Mouse (Mus musculus) heart, embryonic 12.5 days (tissue): ENCODE measurements around the gene Rps11. TPM values are rescaled to one million over a fixed set of nuclear protein-coding genes. Genes with fewer than 3 reads are reported as not detected.
A peak's percentile ranks its signal among the peaks of the same experiment; 100 is the strongest.
"Not testable (repeated sequence)": the region's sequence is repeated elsewhere in the genome, so short reads cannot be mapped to it uniquely, and the experiment has no call there.

ENCODE experiments used
- ATAC-seq: fragments of 200-750 bp; cut with Nextera tagmentation; 2 replicates; pipeline ENCODE4 v1.8.0; 2017; ENCODE audit warnings: moderate TSS enrichment, moderate library complexity; ENCODE audit not compliant: insufficient number of reproducible peaks, low FRiP score
- H3K27ac ChIP-seq: fragments of 300-500 bp; sonication (generic); 2 replicates; pipeline ENCODE4 v1.5.1; 2016; ENCODE audit warnings: mild to moderate bottlenecking, moderate library complexity; ENCODE audit not compliant: poor library complexity, severe bottlenecking
- H3K27me3 ChIP-seq: fragments of 300-500 bp; sonication (generic); replicated peaks from 2 replicates; pipeline ENCODE4 v1.6.1; 2016; ENCODE audit warnings: mild to moderate bottlenecking, moderate library complexity
- H3K36me3 ChIP-seq: fragments of 300-500 bp; sonication (generic); 2 replicates; pipeline ENCODE4 v1.6.1; 2016; ENCODE audit warnings: mild to moderate bottlenecking, moderate library complexity
- H3K4me1 ChIP-seq: fragments of 300-500 bp; sonication (generic); replicated peaks from 2 replicates; pipeline ENCODE4 v1.6.1; 2016; ENCODE audit warnings: mild to moderate bottlenecking
- H3K4me2 ChIP-seq: fragments of 300-500 bp; sonication (generic); 2 replicates; pipeline ENCODE4 v1.6.1; 2016; ENCODE audit warnings: mild to moderate bottlenecking, moderate library complexity
- H3K4me3 ChIP-seq: fragments of 300-500 bp; sonication (generic); 2 replicates; pipeline ENCODE4 v1.5.1; 2016; ENCODE audit warnings: mild to moderate bottlenecking
- H3K9ac ChIP-seq: fragments of 300-500 bp; sonication (generic); 2 replicates; pipeline ENCODE4 v1.6.1; 2016; ENCODE audit warnings: mild to moderate bottlenecking, moderate library complexity
- H3K9me3 ChIP-seq: fragments of 300-500 bp; sonication (generic); replicated peaks from 2 replicates; pipeline ENCODE4 v1.6.1; 2016; ENCODE audit warnings: mild to moderate bottlenecking, moderate library complexity
- WGBS: fragments of 180-500 bp; shearing (Covaris S2); methylation state at CpG from one replicate; pipeline ENCODE4 v1.1.7; 2016; 5-methylcytosine and 5-hydroxymethylcytosine counted together
- polyA plus RNA-seq: library from polyadenylated mRNA; unstranded; fragments of >200 nt; fragmentation: Nextera tagmentation; extraction: Ambion mirVana; gene quantifications from 2 replicates; pipeline ENCODE4 v1.2.1, GENCODE M21; 2016

The Rps11 gene
- polyA plus RNA-seq, 1 experiment from 2014 or later: 1,022 TPM

DNA sequence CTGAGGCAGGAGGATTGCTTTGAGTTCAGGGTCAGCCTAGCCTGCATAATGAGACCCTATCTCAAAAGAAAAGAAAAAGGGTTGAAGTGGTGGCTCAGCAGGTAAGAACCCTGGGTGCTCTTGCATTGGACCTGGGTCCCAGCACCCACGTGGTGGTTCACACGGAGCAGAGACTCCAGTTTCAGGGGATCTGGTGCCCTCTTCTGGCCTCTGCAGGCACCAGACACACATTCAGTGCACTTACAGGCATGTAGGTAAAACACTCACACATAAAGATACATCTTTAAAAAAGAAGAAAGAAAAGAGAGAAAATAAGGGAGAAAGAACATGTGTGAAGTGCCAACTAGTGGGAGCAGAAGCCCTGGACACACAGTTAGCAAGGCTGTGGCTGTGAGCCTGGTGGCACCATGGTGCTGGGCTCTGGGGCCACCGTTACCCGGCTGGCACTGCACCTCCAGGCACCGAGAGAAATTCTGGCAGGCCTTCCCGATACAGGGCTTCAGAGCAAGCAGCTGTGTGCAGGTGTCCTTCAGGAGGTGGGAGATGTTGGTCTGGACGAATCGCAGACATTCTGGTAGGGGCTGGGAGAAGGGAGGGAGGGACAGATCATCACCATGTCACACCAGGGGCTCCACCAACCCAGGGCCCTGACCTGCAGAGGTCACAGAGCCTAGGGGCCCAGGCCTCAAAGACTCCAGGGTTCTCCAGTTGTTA lies 9.4 kb upstream of the Rps11 start:
- H3K4me3 ChIP-seq: no peak overlapping the region
- no peak overlapping the region for H3K27ac ChIP-seq
- H3K4me2 ChIP-seq: 0 out of 2 replicates have a peak overlapping the region, but pooled peaks have one; percentile 6
- no peak overlapping the region for H3K9ac ChIP-seq
- peaks cover 36% of the 10 kb centered on the region for H3K4me1 ChIP-seq
- 84% methylated on average over 8 of the region's 8 CpGs for WGBS
- peaks cover 3% of the 10 kb centered on the region for H3K9me3 ChIP-seq
- H3K27me3 ChIP-seq: 0 out of 2 replicates have a peak, but pooled peaks cover 8% of the 10 kb centered on the region
- no peak for ATAC-seq
- H3K36me3 ChIP-seq: no peaks in the 10 kb centered on the region

DNA sequence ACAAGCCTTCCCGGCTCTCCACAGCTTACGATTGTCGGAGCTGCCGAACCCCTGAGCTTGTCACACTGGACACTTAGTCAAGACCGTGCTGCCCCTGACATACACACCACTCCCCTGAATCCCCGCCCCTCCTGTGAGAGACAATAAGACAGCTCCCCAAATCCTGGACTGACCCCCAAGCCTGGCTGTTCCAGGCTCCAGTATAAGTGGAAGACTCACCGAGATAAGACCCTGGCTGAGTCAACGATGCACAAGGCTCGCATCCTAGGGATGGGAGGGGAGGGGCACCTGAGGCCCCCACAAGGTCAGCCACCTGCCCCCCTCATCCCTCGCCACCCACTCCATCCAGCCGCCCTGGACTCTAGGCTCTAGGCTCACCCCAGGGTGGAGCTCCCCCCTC lies 7.6 kb upstream of the Rps11 start:
- Histone ChIP-seq H3K9me3 (peaks cover 3% of the 10 kb centered on the region), H3K9ac (peak overlapping the region; percentile 46), H3K36me3 (peaks cover 7% of the 10 kb centered on the region), H3K4me3 (no peak overlapping the region), H3K4me2 (no peak overlapping the region), H3K27me3 (0 out of 2 replicates have a peak, but pooled peaks cover 4% of the 10 kb centered on the region), H3K27ac (no peak overlapping the region), H3K4me1 (peaks cover 30% of the 10 kb centered on the region)
- no peak for ATAC-seq
- WGBS: 59% methylated on average over 11 of the region's 11 CpGs

DNA sequence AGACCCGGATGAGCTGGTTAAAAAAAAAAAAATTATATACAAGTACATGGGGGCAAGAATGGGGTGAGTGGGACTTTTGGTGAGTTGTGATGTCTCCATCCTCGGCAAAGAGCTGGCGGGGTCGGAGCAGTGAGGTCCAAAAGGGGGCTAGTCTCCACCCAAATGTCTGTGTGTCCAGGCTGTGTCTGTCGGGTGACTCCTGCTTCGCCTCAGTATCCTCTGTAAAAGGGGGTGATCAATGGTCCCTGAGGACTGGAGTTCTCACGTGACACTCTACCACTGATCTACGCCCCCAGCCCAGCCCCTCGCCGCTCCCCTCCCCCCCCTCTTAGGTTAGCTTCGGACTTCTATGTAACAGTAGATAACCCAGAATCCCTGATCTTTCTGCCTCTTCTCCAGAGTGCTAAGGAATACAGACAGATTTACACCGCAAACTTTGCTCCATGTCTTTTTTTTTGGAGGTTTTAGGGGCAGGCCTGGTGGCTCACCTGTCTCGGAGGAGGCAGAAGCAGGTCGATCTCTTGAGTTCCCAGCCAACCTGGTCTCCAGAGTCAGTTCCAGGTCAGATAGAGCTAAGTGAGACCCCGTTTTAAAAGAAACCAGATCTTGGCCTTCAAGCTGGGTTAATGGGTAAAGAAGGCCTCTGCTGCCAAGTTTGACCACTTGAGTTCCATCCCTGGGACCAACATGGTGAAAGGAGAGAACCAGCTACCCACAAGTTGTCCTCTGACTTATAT lies 5.7 kb upstream of the Rps11 start:
- Histone ChIP-seq H3K4me2 (peak overlapping the region; percentile 75), H3K27ac (peak overlapping the region; percentile 78; the same call in 1 of the 2 replicates), H3K27me3 (no peaks in the 10 kb centered on the region), H3K9ac (peak overlapping the region; percentile 68; the same call in 1 of the 2 replicates), H3K4me3 (peak overlapping the region; percentile 59), H3K4me1 (peaks cover 36% of the 10 kb centered on the region), H3K36me3 (peaks cover 26% of the 10 kb centered on the region), H3K9me3 (peaks cover 3% of the 10 kb centered on the region)
- WGBS: 52% methylated on average over 15 of the region's 15 CpGs
- ATAC-seq: no peak

DNA sequence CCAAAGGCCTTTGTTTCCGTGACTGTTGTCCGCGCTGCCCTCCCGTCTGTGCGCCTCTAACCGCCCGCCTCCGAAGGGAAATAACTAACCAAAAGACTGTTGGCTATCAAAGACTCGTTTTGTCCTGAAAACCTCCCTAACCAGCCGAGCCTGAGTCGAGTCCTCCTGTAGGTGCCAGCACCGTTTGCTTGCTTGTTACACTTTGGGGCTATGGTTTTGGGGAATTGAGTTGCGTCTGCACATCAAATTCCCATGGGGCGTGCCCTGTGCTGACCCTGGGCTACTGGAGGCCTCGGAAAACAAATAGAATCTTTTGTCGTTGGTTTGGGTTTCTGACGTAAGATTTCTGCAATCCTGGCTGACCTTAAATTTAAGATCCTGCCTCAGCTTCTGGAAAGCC lies 5.1 kb upstream of the Rps11 start:
- Histone ChIP-seq H3K27ac (peak overlapping the region; percentile 78), H3K4me3 (peak overlapping the region; percentile 59), H3K27me3 (no peaks in the 10 kb centered on the region), H3K9ac (peak overlapping the region; percentile 68), H3K4me1 (peaks cover 35% of the 10 kb centered on the region), H3K4me2 (peak overlapping the region; percentile 75), H3K36me3 (peaks cover 26% of the 10 kb centered on the region), H3K9me3 (peaks cover 3% of the 10 kb centered on the region)
- ATAC-seq: peak; percentile 4
- WGBS: under 1% methylated on average over 17 of the region's 17 CpGs

DNA sequence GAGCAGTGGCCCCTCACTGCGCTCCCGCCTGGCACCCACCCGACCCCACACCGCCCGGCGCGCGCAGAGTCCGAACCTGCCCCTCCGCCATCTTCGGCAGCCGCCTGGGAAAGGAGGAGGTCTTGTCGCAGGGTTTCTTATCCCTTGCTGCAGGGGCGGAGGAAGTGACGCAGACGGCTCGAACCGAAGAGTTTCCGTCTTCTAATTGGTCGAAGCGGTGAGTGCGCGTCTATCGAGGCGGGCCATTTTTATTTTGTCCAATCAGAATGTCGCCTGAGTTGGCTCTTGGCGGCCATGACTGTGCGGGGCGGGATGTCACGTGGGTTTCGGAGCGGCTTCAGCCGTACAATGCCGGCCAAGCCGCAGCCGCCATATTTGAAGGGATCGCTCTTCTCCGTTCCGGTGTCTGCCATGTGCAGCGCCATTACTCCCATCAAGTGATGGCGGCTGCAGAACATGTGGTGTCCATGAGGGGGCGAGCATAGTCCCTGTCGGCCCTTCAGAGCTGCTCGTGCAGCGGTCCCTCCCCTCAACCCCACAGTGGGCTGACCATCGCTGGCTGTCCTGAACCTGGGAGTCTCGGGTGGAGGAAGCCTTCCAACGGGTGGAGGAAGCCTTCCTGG lies 4.5 kb upstream of the Rps11 start, which contains the start of gene Rpl13a:
Gene Rpl13a (minus strand): TSS at position 138 of the 623 bp plus-strand sequence.
- peaks cover 34% of the 10 kb centered on the region for H3K4me1 ChIP-seq
- H3K27me3 ChIP-seq: no peaks in the 10 kb centered on the region
- peak; percentile 91 for ATAC-seq
- peaks cover 26% of the 10 kb centered on the region for H3K36me3 ChIP-seq
- H3K4me3 ChIP-seq: peak within 1 kb of the TSS; percentile 89
- H3K9me3 ChIP-seq: peaks cover 3% of the 10 kb centered on the region
- peak within 1 kb of the TSS; percentile 99 for H3K9ac ChIP-seq
- WGBS: under 1% methylated on average over 48 of the region's 48 CpGs
- H3K4me2 ChIP-seq: peak within 1 kb of the TSS; percentile 91
- H3K27ac ChIP-seq: peak within 1 kb of the TSS; percentile 90

DNA sequence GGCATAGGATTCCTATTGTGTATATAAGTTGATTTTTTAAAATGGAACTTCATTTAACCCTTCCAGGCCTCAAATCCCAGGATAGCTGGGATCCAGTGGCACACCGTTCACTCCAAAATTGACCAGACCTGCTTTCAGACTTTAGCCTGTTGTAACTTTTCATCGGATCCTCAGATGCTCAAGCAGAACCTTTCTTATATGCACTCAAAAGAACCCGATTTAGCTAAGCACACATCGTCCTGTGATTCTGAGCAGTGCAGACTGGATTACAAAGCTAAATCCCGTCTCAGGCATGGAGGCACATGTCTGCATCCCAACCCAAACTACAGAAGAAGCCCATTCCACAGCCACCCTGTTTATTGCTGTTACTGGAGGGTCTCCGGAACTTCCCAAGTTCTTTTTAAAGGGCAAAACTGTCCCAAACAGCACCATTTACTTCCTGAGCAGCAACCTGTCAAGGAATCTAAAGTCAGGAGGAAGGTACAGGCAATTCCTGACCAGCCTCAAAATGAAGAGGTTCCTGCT lies 3.5 kb upstream of the Rps11 start:
- H3K27me3 ChIP-seq: no peaks in the 10 kb centered on the region
- no peaks in the 10 kb centered on the region for H3K9me3 ChIP-seq
- peak overlapping the region; percentile 89 for H3K4me3 ChIP-seq
- peak overlapping the region; percentile 91 for H3K4me2 ChIP-seq
- H3K36me3 ChIP-seq: peaks cover 31% of the 10 kb centered on the region
- H3K4me1 ChIP-seq: peaks cover 42% of the 10 kb centered on the region
- no peak for ATAC-seq
- H3K9ac ChIP-seq: peak overlapping the region; percentile 99
- WGBS: 2% methylated on average over 6 of the region's 6 CpGs
- H3K27ac ChIP-seq: peak overlapping the region; percentile 90

DNA sequence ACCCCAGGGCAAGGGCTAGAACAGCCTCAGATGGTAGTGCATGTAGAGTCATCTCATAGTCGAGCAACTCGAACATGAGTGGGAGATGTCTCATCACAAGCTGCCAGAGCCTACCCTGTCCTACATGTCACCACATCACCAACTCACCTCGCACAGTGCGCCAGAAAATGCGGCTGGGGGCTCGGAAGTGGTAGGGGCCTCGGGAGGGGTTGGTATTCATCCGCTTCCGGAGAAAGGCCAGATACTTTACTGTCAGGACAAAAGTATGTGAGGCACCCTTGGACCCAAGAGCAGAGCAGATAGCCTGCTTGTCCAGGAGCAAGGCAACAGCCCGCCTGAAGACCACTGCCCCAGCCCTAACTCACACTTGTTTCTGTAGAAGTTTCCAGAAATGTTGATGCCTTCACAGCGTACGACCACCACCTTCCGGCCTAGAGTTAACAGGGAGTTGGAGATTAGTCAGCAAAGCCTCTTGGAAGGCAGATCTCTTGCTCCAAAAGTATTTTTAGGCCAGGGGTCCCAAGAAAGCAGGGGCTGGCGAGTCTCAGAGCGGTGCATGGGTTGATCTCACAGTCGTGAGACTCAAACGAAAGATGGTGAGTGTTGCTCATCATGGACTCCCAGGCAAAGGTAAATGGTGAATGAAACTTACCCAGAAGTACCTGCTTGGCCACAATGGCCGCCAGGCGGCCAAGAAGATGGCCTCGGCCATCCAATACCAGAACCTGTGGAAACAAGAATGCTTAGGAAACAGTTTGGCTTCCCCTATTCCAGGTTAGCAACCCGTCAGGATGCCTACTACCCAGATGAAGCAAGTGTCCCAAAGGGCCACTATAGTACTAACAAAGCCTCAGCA lies 2.8 kb upstream of the Rps11 start:
- H3K4me1 ChIP-seq: peaks cover 46% of the 10 kb centered on the region
- 29% methylated on average over 21 of the region's 21 CpGs for WGBS
- peaks cover 38% of the 10 kb centered on the region for H3K36me3 ChIP-seq
- H3K27me3 ChIP-seq: no peaks in the 10 kb centered on the region
- H3K9ac ChIP-seq: peak overlapping the region; percentile 99
- peak overlapping the region; percentile 89 for H3K4me3 ChIP-seq
- peak overlapping the region; percentile 91 for H3K4me2 ChIP-seq
- peak overlapping the region; percentile 90 for H3K27ac ChIP-seq
- no peaks in the 10 kb centered on the region for H3K9me3 ChIP-seq
- ATAC-seq: no peak

DNA sequence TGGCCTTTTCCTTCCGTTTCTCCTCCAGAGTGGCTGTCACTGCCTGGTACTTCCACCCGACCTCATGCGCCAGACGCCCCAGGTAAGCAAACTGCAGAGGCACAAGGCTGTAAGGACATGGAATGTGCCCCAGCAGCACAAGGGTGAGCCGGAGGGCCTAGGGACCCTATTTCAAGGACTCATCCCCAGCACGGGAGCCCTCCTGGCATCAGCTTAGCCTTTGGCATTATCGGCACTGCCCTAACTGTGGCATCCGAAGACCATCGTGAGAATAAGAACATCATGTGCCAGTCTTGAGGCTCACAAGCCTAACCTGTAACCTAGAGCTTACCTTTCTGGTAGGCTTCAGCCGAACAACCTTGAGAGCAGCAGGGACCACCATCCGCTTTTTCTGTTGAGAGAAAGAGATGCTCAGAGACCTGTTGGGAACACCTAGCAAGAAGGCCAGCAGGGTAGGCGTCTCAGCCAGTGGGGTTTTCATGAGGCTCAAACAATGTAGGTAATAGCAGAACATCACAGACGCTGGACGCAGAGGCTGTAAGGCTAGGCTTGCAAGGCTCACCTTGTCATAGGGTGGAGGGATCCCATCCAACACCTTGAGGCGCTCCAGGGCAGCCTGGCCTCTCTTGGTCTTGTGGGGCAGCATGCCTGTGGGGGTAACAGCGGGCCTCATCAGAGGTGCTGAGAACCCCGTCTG lies 2.1 kb upstream of the Rps11 start:
- Histone ChIP-seq H3K4me3 (peak overlapping the region; percentile 89), H3K4me1 (peaks cover 49% of the 10 kb centered on the region), H3K4me2 (peak overlapping the region; percentile 91), H3K9me3 (no peaks in the 10 kb centered on the region), H3K9ac (peak overlapping the region; percentile 99), H3K27me3 (no peaks in the 10 kb centered on the region), H3K36me3 (peaks cover 45% of the 10 kb centered on the region), H3K27ac (peak overlapping the region; percentile 90)
- ATAC-seq: no peak
- WGBS: 79% methylated on average over 17 of the region's 17 CpGs

DNA sequence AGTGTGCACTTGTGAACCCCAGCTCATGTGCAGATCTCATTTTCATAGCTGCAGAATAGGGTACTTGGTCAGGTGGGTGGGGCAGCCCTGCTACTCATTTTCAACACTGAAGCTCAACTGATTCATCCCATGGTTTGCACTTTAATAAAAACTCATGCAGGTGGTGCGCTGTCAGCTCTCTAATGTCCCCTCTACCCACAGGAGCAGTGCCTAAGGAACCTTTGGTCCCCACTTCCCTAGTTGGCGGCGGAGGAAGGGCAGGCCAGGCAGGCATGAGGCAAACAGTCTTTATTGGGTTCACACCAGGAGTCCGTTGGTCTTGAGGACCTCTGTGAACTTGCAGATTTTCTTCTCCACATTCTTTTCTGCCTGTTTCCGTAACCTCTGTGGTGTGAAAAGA lies 1.4 kb upstream of the Rps11 start:
- H3K9ac ChIP-seq, H3K27me3 ChIP-seq, ATAC-seq, H3K4me2 ChIP-seq, H3K4me3 ChIP-seq, H3K9me3 ChIP-seq: not testable (repeated sequence)
- 73% methylated on average over 5 of the region's 5 CpGs for WGBS
- Histone ChIP-seq H3K36me3 (peaks cover 52% of the 10 kb centered on the region), H3K4me1 (peaks cover 51% of the 10 kb centered on the region), H3K27ac (peak overlapping the region; percentile 72; the same call in 1 of the 2 replicates)
